Mouse (Mus musculus): ENCODE data around the gene Spi1. TPM values are rescaled to one million over a fixed set of nuclear protein-coding genes. Genes with fewer than 3 reads are reported as not detected.

Spi1 gene
- total RNA-seq (2012; rRNA removed), result 0.31 and 0.32 TPM in 2 replicates

DNA sequence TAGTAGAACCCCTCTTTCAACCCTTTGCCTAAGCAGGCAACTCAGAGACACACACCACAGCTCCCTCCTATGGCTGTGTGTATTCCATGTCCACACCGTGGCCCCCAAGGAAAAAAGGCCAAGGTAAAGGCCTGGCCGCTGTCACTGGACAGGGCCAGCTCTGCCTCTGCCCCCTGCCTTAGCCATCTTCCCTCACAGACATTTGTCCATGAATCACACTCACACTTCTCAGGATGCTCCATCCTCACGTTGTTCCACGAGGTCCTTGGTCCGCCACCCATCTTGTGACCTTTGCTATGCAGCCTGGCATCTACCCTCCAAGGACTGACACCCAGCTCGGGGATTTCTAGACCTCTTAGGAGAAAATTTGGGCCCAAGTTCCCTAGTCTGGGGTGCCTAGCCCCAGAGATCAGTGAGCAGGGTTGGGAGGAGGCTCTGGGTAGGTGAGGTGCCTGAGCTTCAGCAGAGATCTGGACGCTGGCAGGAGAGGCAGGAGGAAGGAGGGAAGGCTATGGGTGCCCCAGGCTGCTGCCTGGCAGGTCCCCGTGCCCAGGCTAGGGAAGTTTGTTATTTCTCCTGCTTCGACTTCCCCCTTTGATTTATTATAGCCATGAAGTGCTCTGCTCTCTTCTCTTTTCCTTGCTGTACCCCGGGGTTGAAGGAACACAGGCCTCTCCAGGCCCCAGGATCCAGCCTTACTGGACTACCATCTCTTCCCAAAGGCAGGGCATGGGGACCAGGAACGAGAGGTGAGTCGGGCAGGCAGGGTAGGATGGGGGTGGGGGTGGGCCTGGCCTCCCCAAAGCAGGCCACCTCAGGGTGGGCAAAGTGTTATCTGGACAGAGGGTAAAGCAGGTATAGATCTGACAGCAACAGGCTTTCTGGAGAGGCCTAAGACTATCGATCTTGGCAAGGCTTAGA is at the start of gene Spi1:
TSS of gene Spi1 (plus strand) at position 616 of the 921 bp plus-strand sequence.
- Histone ChIP-seq H3K27ac (ENCODE audit: insufficient read depth, low read depth, low read length, poor library complexity, severe bottlenecking) (no peak within 1 kb of the TSS), H3K36me3 (ENCODE audit: control insufficient read depth, insufficient read depth, low read length, poor library complexity, severe bottlenecking) (no peaks in the 10 kb centered on the region), H3K9ac (ENCODE audit: insufficient read depth, low read depth, low read length, poor library complexity, severe bottlenecking) (no peak within 1 kb of the TSS), H3K4me3 (ENCODE audit: insufficient read depth in 1 of 2, low read depth in 1 of 2, low read length in 2 of 2, poor library complexity in 1 of 2, severe bottlenecking in 1 of 2) (no peak within 1 kb of the TSS), H3K4me1 (ENCODE audit: control insufficient read depth in 2 of 2, insufficient read depth in 2 of 2, low read length in 2 of 2, poor library complexity in 1 of 2) (peaks cover 0 to 2% of the 10 kb centered on the region in 2 experiments; a peak in 2 of 4 replicates), H3K9me3 (ENCODE audit: control insufficient read depth, insufficient read depth, low read depth, low read length) (no peaks in the 10 kb centered on the region)
- no peak for DNase-seq (ENCODE audit: low read depth, low spot score)
- in situ Hi-C loops (cut with MboI; ENCODE audit: low sequenced_read_pairs in 2 of 2, unreplicated experiment in 2 of 2), result no loop called here
- TF ChIP-seq HCFC1 (IDR thresholded peaks at IDR 0.05; ENCODE audit: borderline replicate concordance, insufficient read depth, low read length) (no peak), ZC3H11A (IDR thresholded peaks at IDR 0.05; ENCODE audit: borderline replicate concordance, low read depth, low read length) (no peak), CHD2 (IDR thresholded peaks at IDR 0.05; ENCODE audit: low read depth, low read length) (no peak), MAFK (IDR thresholded peaks at IDR 0.05; ENCODE audit: insufficient read depth, low read depth, low read length) (no peak), ZNF384 (IDR thresholded peaks at IDR 0.05; ENCODE audit: low read depth, low read length) (no peak)

DNA sequence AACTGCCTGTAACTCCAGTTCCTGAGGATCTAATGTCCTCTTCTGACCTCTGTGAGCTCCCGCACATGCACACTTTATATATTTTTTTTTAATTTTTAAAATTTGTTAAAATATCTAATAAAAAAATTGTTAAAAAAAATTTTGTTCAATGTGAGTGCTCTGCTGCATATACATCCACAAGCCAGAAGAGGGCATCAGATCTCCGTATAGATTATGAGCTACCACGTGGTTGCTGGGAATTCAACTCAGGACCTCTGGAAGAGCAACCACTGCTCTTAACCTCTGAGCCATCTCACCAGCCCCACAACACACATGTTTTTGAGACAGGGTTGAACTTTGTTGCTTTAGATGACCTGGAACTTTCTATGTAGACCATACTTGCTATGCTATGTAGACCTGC is 49.2 kb upstream of the Spi1 start:
- TF ChIP-seq CHD2 (IDR thresholded peaks at IDR 0.05; ENCODE audit: low read depth, low read length) (no peak), HCFC1 (IDR thresholded peaks at IDR 0.05; ENCODE audit: borderline replicate concordance, insufficient read depth, low read length) (no peak), MAFK (IDR thresholded peaks at IDR 0.05; ENCODE audit: insufficient read depth, low read depth, low read length) (no peak)
- Histone ChIP-seq H3K27ac (ENCODE audit: insufficient read depth, low read depth, low read length, poor library complexity, severe bottlenecking) (no peak overlapping the region), H3K36me3 (ENCODE audit: control insufficient read depth, insufficient read depth, low read length, poor library complexity, severe bottlenecking) (no peaks in the 10 kb centered on the region), H3K4me3 (ENCODE audit: insufficient read depth in 1 of 2, low read depth in 1 of 2, low read length in 2 of 2, poor library complexity in 1 of 2, severe bottlenecking in 1 of 2) (no peak overlapping the region), H3K4me1 (ENCODE audit: control insufficient read depth in 2 of 2, insufficient read depth in 2 of 2, low read length in 2 of 2, poor library complexity in 1 of 2) (no peaks in the 10 kb centered on the region; a peak in 1 of 4 replicates), H3K9ac (ENCODE audit: insufficient read depth, low read depth, low read length, poor library complexity, severe bottlenecking) (peak overlapping the region; percentile 40; the same call in 1 of the 2 replicates), H3K9me3 (ENCODE audit: control insufficient read depth, insufficient read depth, low read depth, low read length) (no peaks in the 10 kb centered on the region)
- DNase-seq (ENCODE audit: low read depth, low spot score), result no peak
- in situ Hi-C loops (cut with MboI; ENCODE audit: low sequenced_read_pairs in 2 of 2, unreplicated experiment in 2 of 2), result no loop called here

DNA sequence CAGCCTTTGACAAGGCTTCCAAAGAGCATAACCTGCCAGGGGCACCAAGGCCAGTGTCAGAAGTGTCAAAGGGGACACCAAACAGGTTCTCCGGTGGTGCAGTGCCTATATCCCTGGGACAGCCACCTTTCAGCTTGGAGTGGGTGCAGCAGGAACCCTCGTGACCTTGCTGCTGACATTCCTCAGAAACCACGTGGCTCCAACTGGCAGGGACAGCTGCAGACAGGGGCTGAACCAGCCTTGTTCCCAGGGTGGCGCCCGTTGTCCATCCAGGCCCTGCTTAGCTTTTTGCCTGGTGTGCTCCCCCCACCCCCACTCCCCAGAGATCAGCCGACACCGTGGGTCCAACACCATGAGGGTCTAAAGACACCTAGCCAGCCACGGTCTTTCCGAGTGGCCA is 46.8 kb upstream of the Spi1 start, which contains the start of gene Rapsn:
TSS of gene Rapsn (plus strand) at position 236 of the 400 bp plus-strand sequence.
- H3K4me3 ChIP-seq (ENCODE audit: insufficient read depth in 1 of 2, low read depth in 1 of 2, low read length in 2 of 2, poor library complexity in 1 of 2, severe bottlenecking in 1 of 2), result no peak within 1 kb of the TSS
- no peak within 1 kb of the TSS for H3K9ac ChIP-seq (ENCODE audit: insufficient read depth, low read depth, low read length, poor library complexity, severe bottlenecking)
- TF ChIP-seq MAFK (IDR thresholded peaks at IDR 0.05; ENCODE audit: insufficient read depth, low read depth, low read length), result no peak
- TF ChIP-seq ZC3H11A (IDR thresholded peaks at IDR 0.05; ENCODE audit: borderline replicate concordance, low read depth, low read length), result no peak
- TF ChIP-seq CHD2 (IDR thresholded peaks at IDR 0.05; ENCODE audit: low read depth, low read length), result no peak
- TF ChIP-seq HCFC1 (IDR thresholded peaks at IDR 0.05; ENCODE audit: borderline replicate concordance, insufficient read depth, low read length), result no peak
- no peak for TF ChIP-seq ZNF384 (IDR thresholded peaks at IDR 0.05; ENCODE audit: low read depth, low read length)
- no peaks in the 10 kb centered on the region; a peak in 1 of 4 replicates for H3K4me1 ChIP-seq (ENCODE audit: control insufficient read depth in 2 of 2, insufficient read depth in 2 of 2, low read length in 2 of 2, poor library complexity in 1 of 2)
- H3K27ac ChIP-seq (ENCODE audit: insufficient read depth, low read depth, low read length, poor library complexity, severe bottlenecking), result no peak within 1 kb of the TSS
- in situ Hi-C loops (cut with MboI; ENCODE audit: low sequenced_read_pairs in 2 of 2, unreplicated experiment in 2 of 2), result no loop called here
- no peaks in the 10 kb centered on the region for H3K9me3 ChIP-seq (ENCODE audit: control insufficient read depth, insufficient read depth, low read depth, low read length)
- H3K36me3 ChIP-seq (ENCODE audit: control insufficient read depth, insufficient read depth, low read length, poor library complexity, severe bottlenecking), result no peaks in the 10 kb centered on the region
- no peak for DNase-seq (ENCODE audit: low read depth, low spot score)

DNA sequence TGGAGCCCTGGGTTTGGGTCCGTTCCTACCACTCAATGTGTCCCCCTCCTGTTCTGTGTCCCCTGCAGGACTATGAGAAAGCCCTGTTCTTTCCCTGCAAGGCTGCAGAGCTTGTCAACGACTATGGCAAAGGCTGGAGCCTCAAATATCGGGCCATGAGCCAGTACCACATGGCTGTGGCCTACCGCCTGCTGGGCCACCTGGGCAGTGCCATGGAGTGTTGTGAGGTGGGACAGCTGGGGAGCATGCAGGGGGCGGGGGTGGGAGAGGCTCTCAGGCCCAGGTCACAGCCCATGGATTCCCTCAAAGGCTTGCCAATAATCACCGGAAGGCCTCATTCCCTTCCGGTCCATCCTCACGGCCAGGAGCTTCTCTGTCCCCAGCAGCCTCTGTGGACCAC is 40.4 kb upstream of the Spi1 start:
- Histone ChIP-seq H3K27ac (ENCODE audit: insufficient read depth, low read depth, low read length, poor library complexity, severe bottlenecking) (no peak overlapping the region), H3K9me3 (ENCODE audit: control insufficient read depth, insufficient read depth, low read depth, low read length) (no peaks in the 10 kb centered on the region), H3K4me1 (ENCODE audit: control insufficient read depth in 2 of 2, insufficient read depth in 2 of 2, low read length in 2 of 2, poor library complexity in 1 of 2) (peaks cover 7 to 19% of the 10 kb centered on the region in 2 experiments; a peak in 3 of 4 replicates), H3K9ac (ENCODE audit: insufficient read depth, low read depth, low read length, poor library complexity, severe bottlenecking) (no peak overlapping the region), H3K4me3 (ENCODE audit: insufficient read depth in 1 of 2, low read depth in 1 of 2, low read length in 2 of 2, poor library complexity in 1 of 2, severe bottlenecking in 1 of 2) (no peak overlapping the region), H3K36me3 (ENCODE audit: control insufficient read depth, insufficient read depth, low read length, poor library complexity, severe bottlenecking) (no peaks in the 10 kb centered on the region)
- no peak for TF ChIP-seq HCFC1 (IDR thresholded peaks at IDR 0.05; ENCODE audit: borderline replicate concordance, insufficient read depth, low read length)
- no peak for TF ChIP-seq ZC3H11A (IDR thresholded peaks at IDR 0.05; ENCODE audit: borderline replicate concordance, low read depth, low read length)
- no peak for TF ChIP-seq CHD2 (IDR thresholded peaks at IDR 0.05; ENCODE audit: low read depth, low read length)
- TF ChIP-seq ZNF384 (IDR thresholded peaks at IDR 0.05; ENCODE audit: low read depth, low read length), result no peak
- no peak for DNase-seq (ENCODE audit: low read depth, low spot score)
- in situ Hi-C loops (cut with MboI; ENCODE audit: low sequenced_read_pairs in 2 of 2, unreplicated experiment in 2 of 2), result no loop called here

All from ES-E14 (cell line).